Mouse (Mus musculus): Measurements from ENCODE around the gene Afap1l2.

DNA sequence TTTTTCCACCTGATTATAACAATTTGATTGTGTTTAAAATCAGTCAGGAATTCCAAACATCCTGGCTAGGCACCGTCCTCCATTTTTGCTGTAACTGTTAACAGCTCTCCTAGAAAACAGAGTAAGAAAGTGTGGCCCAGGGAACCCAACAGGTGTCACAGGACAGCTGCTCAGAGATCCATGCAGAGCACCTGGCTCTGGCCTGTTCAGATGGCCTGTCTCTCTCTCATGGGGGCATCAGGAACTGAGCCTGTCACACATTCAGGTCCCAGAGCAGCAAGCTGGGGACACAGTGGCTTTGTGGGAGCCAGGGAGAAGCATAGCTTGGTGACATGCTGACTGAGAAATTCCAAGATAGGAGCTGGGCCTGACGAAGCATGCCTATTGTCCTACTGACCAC lies 35.3 kb downstream of the Afap1l2 start:
- TF ChIP-seq CTCF (IDR thresholded peaks at IDR 0.05; ENCODE audit: control insufficient read depth, insufficient read depth, low read length) (no peak), POLR2A (IDR thresholded peaks at IDR 0.05; ENCODE audit: borderline replicate concordance, control insufficient read depth, low read depth, low read length) (no peak)

Data from bone marrow, adult 2 months (tissue).